Mouse (Mus musculus): ENCODE measurements around the gene Il21.

Gene Il21

GRCm38 (mm10) chr3:37232586-37233222 lies at the start of gene Il21:
Il21 (minus strand) TSS chr3:37232636.
- no peak for DNase-seq

GRCm38 (mm10) chr3:37280871-37281270 lies 48.4 kb upstream of the Il21 start:
- DNase-seq: no peak

GRCm38 (mm10) chr3:37280221-37280620 lies 47.8 kb upstream of the Il21 start:
- DNase-seq: no peak

GRCm38 (mm10) chr3:37274661-37275060 lies 42.2 kb upstream of the Il21 start:
- DNase-seq: no peak

- DNase-seq: no peak
Measured at GRCm38 (mm10) chr3:37273092-37273491, 40.7 kb upstream of the Il21 start.

GRCm38 (mm10) chr3:37271209-37271608 lies 38.8 kb upstream of the Il21 start:
- peak; percentile 5 for DNase-seq

- no peak for DNase-seq
Measured at GRCm38 (mm10) chr3:37269926-37270325, 37.5 kb upstream of the Il21 start.

- DNase-seq: no peak
Measured at GRCm38 (mm10) chr3:37268338-37268737, 35.9 kb upstream of the Il21 start.

- no peak for DNase-seq
Measured at GRCm38 (mm10) chr3:37259331-37259999, 27.0 kb upstream of the Il21 start.

GRCm38 (mm10) chr3:37257776-37258175 lies 25.3 kb upstream of the Il21 start:
- no peak for DNase-seq

GRCm38 (mm10) chr3:37250967-37251366 lies 18.5 kb upstream of the Il21 start:
- DNase-seq: no peak

GRCm38 (mm10) chr3:37235025-37235424 lies 2.6 kb upstream of the Il21 start:
- DNase-seq: no peak

GRCm38 (mm10) chr3:37231153-37231552 lies 1.3 kb downstream of the Il21 start:
- no peak for DNase-seq

- DNase-seq: no peak
Measured at GRCm38 (mm10) chr3:37229082-37229829, 3.2 kb downstream of the Il21 start.

GRCm38 (mm10) chr3:37225124-37225523 lies 7.3 kb downstream of the Il21 start:
- no peak for DNase-seq

GRCm38 (mm10) chr3:37219071-37219470 lies 13.4 kb downstream of the Il21 start:
- DNase-seq: no peak

- DNase-seq: no peak
Measured at GRCm38 (mm10) chr3:37205226-37205800, 27.1 kb downstream of the Il21 start.

- no peak for DNase-seq
Measured at GRCm38 (mm10) chr3:37204556-37204955, 27.9 kb downstream of the Il21 start.

GRCm38 (mm10) chr3:37203984-37204428 lies 28.4 kb downstream of the Il21 start:
- DNase-seq: peak; percentile 38

- DNase-seq: no peak
Measured at GRCm38 (mm10) chr3:37202856-37203255, 29.6 kb downstream of the Il21 start.

GRCm38 (mm10) chr3:37201122-37201916 lies 31.1 kb downstream of the Il21 start:
- no peak for DNase-seq

- DNase-seq: no peak
Measured at GRCm38 (mm10) chr3:37198302-37198701, 34.1 kb downstream of the Il21 start.

- DNase-seq: no peak
Measured at GRCm38 (mm10) chr3:37191953-37192352, 40.5 kb downstream of the Il21 start.

Data from cerebellum, adult 11 months (tissue).